Mouse (Mus musculus) ES-E14 (cell line): ENCODE measurements around the gene Ezh2.

ENCODE experiments used
- CHD2 ChIP-seq: IDR thresholded peaks from 2 replicates; pipeline ENCODE4 v1.6.1; 2014; ENCODE audit warnings: mild to moderate bottlenecking, low read depth, low read length, inconsistent platforms
- MAFK ChIP-seq: IDR thresholded peaks from 2 replicates; pipeline ENCODE4 v1.6.1; 2014; ENCODE audit warnings: mild to moderate bottlenecking, low read depth, low read length, inconsistent platforms; ENCODE audit not compliant: insufficient read depth
- ZNF384 ChIP-seq: IDR thresholded peaks from 2 replicates; pipeline ENCODE4 v1.6.1; 2012; ENCODE audit warnings: low read depth, low read length, inconsistent platforms

GRCm38 (mm10) chr6:47532547-47532946 lies 62.6 kb downstream of the Ezh2 start:
- TF ChIP-seq CHD2 (no peak), MAFK (no peak), ZNF384 (no peak)
